Mouse (Mus musculus) stomach, postnatal 0 days (tissue): ENCODE results near the gene Tent5c. TPM values are rescaled to one million over a fixed set of nuclear protein-coding genes. Genes with fewer than 3 reads are reported as not detected.

Experiments
- ATAC-seq: fragments of 200-750 bp; cut with Nextera tagmentation; 2 replicates; pipeline ENCODE4 v1.8.0; 2017; ENCODE audit not compliant: low FRiP score, low TSS enrichment
- DNase-seq: peaks from one replicate; pipeline ENCODE4 v3.0.0-alpha.2; 2016; ENCODE audit warnings: low spot score
- H3K27ac ChIP-seq: fragments of 300-500 bp; sonication (generic); replicated peaks from 2 replicates; pipeline ENCODE4 v1.5.1; 2014; ENCODE audit warnings: mild to moderate bottlenecking, control low read depth
- H3K27me3 ChIP-seq: fragments of 300-500 bp; sonication (generic); 2 replicates; pipeline ENCODE4 v1.6.1; 2014; ENCODE audit warnings: low read length; ENCODE audit not compliant: control insufficient read depth, insufficient read depth
- H3K36me3 ChIP-seq: fragments of 300-500 bp; sonication (generic); 2 replicates; pipeline ENCODE4 v1.6.1; 2014; ENCODE audit warnings: low read length, mixed read lengths; ENCODE audit not compliant: control insufficient read depth, insufficient read depth
- H3K4me1 ChIP-seq: fragments of 300-500 bp; sonication (generic); replicated peaks from 2 replicates; pipeline ENCODE4 v1.6.1; 2014; ENCODE audit warnings: antibody characterized with exemption; ENCODE audit not compliant: control insufficient read depth, insufficient read depth
- H3K4me2 ChIP-seq: fragments of 300-500 bp; sonication (generic); replicated peaks from 2 replicates; pipeline ENCODE4 v1.6.1; 2014; ENCODE audit warnings: low read depth, mild to moderate bottlenecking, control low read depth, moderate library complexity
- H3K4me3 ChIP-seq: fragments of 300-500 bp; sonication (generic); 2 replicates; pipeline ENCODE4 v1.5.1; 2014; ENCODE audit warnings: low read depth, low read length, control low read depth
- H3K9ac ChIP-seq: fragments of 300-500 bp; sonication (generic); 2 replicates; pipeline ENCODE4 v1.6.1; 2014; ENCODE audit warnings: mild to moderate bottlenecking, low read length, control low read depth, mixed read lengths
- H3K9me3 ChIP-seq: fragments of 300-500 bp; sonication (generic); 2 replicates; pipeline ENCODE4 v1.6.1; 2016; ENCODE audit warnings: low read length; ENCODE audit not compliant: control insufficient read depth
- CTCF ChIP-seq: IDR thresholded peaks from 2 replicates; pipeline ENCODE4 v1.5.1; 2016; ENCODE audit warnings: antibody characterized with exemption, low read depth, mild to moderate bottlenecking, moderate library complexity
- EP300 ChIP-seq: optimal IDR thresholded peaks from 2 replicates; pipeline ENCODE3; 2016; ENCODE audit warnings: antibody characterized with exemption
- WGBS: fragments of 180-500 bp; shearing (Covaris S2); extraction: QIAGEN DNeasy Blood & Tissue Kit; methylation state at CpG from one replicate; pipeline ENCODE4 v1.1.7; 2014; 5-methylcytosine and 5-hydroxymethylcytosine counted together
- polyA plus RNA-seq: library from polyadenylated mRNA; unstranded; fragments of >200 nt; fragmentation: Nextera tagmentation; extraction: Ambion mirVana; gene quantifications from 2 replicates; pipeline ENCODE4 v1.2.1, GENCODE M21; 2015

Gene Tent5c
- polyA plus RNA-seq, 1 experiment from 2014 or later = 2.5 TPM

- no peak for DNase-seq
- H3K27ac ChIP-seq = no peak overlapping the region
- no peaks in the 10 kb centered on the region for H3K4me1 ChIP-seq
- no peaks in the 10 kb centered on the region for H3K36me3 ChIP-seq
- no peaks in the 10 kb centered on the region for H3K27me3 ChIP-seq
- WGBS = 81% methylated on average over 6 of the region's 6 CpGs
- no peak for TF ChIP-seq CTCF
- TF ChIP-seq EP300 = no peak
- no peak overlapping the region for H3K9ac ChIP-seq
- H3K4me3 ChIP-seq = no peak overlapping the region
- no peak for ATAC-seq
- H3K4me2 ChIP-seq = no peak overlapping the region
- no peaks in the 10 kb centered on the region for H3K9me3 ChIP-seq
Observed at GRCm38 (mm10) chr3:100442499-100442898, 46.6 kb downstream of the Tent5c start.

- Histone ChIP-seq H3K9ac (no peak overlapping the region), H3K4me2 (no peak overlapping the region), H3K9me3 (no peaks in the 10 kb centered on the region), H3K27ac (no peak overlapping the region), H3K27me3 (no peaks in the 10 kb centered on the region), H3K4me3 (no peak overlapping the region), H3K4me1 (no peaks in the 10 kb centered on the region), H3K36me3 (no peaks in the 10 kb centered on the region)
- TF ChIP-seq CTCF (no peak), EP300 (no peak)
- no peak for ATAC-seq
- WGBS = 64% methylated on average over 4 of the region's 4 CpGs
- DNase-seq = no peak
Observed at GRCm38 (mm10) chr3:100440754-100441153, 48.4 kb downstream of the Tent5c start.

- no peak overlapping the region for H3K9ac ChIP-seq
- H3K4me3 ChIP-seq = no peak overlapping the region
- TF ChIP-seq EP300 (no peak), CTCF (no peak)
- H3K27me3 ChIP-seq = no peaks in the 10 kb centered on the region
- no peaks in the 10 kb centered on the region for H3K36me3 ChIP-seq
- no peaks in the 10 kb centered on the region for H3K4me1 ChIP-seq
- ATAC-seq (peak; percentile 34; the same call in 1 of the 2 replicates), DNase-seq (no peak)
- no peak overlapping the region for H3K4me2 ChIP-seq
- no peaks in the 10 kb centered on the region for H3K9me3 ChIP-seq
- H3K27ac ChIP-seq = no peak overlapping the region
- WGBS = 37% methylated on average over 6 of the region's 6 CpGs
Observed at GRCm38 (mm10) chr3:100440009-100440408, 49.1 kb downstream of the Tent5c start.

GRCm38 (mm10) chr3:100439088-100439487 is 50.0 kb downstream of the Tent5c start:
- H3K9me3 ChIP-seq = no peaks in the 10 kb centered on the region
- no peak overlapping the region for H3K4me2 ChIP-seq
- no peak overlapping the region for H3K9ac ChIP-seq
- no peaks in the 10 kb centered on the region for H3K4me1 ChIP-seq
- DNase-seq = no peak
- no peaks in the 10 kb centered on the region for H3K36me3 ChIP-seq
- WGBS = 63% methylated on average over 3 of the region's 3 CpGs
- no peak overlapping the region for H3K4me3 ChIP-seq
- H3K27ac ChIP-seq = no peak overlapping the region
- 0 out of 2 replicates have a peak, but pooled peaks have one; percentile 3 for ATAC-seq
- H3K27me3 ChIP-seq = no peaks in the 10 kb centered on the region
- TF ChIP-seq EP300 (no peak), CTCF (no peak)

DNA sequence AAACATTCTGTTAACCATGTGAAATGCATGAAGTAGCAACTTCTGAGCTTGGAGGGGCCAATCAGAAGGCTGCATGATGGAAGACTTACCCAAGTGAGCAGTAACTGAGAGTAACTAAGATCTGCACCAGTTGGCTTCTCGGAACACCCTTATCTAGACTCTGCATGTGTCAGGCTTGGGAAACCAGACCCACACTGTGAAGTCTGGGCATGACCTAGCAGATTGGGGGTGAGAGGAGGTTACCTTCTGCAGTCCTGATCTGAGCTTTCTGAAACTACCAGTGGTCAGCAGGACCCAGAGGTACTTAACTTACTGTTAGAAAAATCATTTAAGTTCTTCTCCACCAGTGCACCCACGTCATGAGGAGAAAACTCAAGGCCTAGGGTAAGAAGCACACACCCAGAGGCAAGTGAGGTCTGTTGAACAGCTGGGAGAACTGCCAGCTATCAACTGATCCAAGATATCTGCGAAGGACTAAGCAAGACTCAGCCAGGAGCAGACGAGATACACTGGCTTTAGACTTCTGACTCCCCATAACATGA is 50.6 kb downstream of the Tent5c start:
- no peaks in the 10 kb centered on the region for H3K27me3 ChIP-seq
- no peak for TF ChIP-seq EP300
- H3K27ac ChIP-seq = no peak overlapping the region
- no peaks in the 10 kb centered on the region for H3K36me3 ChIP-seq
- no peak overlapping the region for H3K4me3 ChIP-seq
- H3K9ac ChIP-seq = no peak overlapping the region
- ATAC-seq (peak; percentile 56; the same call in 1 of the 2 replicates), DNase-seq (no peak)
- WGBS = 55% methylated on average over 4 of the region's 4 CpGs
- H3K4me2 ChIP-seq = no peak overlapping the region
- no peaks in the 10 kb centered on the region for H3K4me1 ChIP-seq
- no peaks in the 10 kb centered on the region for H3K9me3 ChIP-seq

GRCm38 (mm10) chr3:100436756-100437155 is 52.4 kb downstream of the Tent5c start:
- Histone ChIP-seq H3K9ac (no peak overlapping the region), H3K4me2 (no peak overlapping the region), H3K4me1 (no peaks in the 10 kb centered on the region), H3K4me3 (no peak overlapping the region), H3K9me3 (no peaks in the 10 kb centered on the region), H3K36me3 (no peaks in the 10 kb centered on the region), H3K27ac (no peak overlapping the region), H3K27me3 (no peaks in the 10 kb centered on the region)
- TF ChIP-seq CTCF (no peak), EP300 (no peak)
- DNase-seq (no peak), ATAC-seq (no peak)
- WGBS = 68% methylated on average over 7 of the region's 7 CpGs
